Mouse (Mus musculus) ovary, postnatal 14 days (tissue): ENCODE data around the gene Ralgps2.

Experiments
- DNase-seq: peaks from one replicate; pipeline ENCODE4 v3.0.0; 2022; ENCODE audit warnings: low spot score

The Ralgps2 gene

DNA sequence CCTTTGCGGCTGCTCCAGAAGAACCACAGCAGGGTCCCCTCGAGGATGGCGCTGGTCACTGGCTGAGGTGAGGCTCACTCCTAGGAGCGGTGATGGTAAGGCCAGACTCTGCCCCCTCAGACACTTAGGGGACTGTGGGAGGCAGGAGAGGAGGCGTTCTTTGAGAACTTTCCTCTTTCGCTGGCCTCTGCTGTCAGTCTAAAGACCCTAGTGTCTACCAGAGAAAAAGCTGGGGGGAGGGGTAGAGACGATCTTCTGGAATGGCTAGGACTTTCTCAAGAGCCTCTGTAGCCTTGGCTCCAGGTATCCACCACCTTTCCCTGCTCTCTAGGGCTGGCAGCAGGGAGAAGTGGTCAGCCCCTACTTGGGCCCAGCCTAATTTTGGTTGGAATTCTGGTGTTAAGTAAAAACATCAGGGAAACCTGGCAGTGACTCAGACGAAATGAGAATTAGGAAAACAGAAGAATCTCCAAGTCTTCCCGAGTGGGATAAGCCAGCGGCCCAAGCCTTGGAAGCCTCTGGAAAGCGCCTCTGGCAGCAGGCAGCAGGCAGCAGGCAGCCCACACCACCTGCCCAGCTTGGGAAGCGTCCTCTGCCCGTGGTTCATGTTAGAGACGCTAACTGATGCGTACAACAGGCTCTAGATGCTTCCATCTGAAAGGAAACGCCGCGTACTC, 169.7 kb downstream of the Ralgps2 start:
- DNase-seq, result no peak

- no peak for DNase-seq
Observed at GRCm38 (mm10) chr1:156769163-156769562, 170.3 kb downstream of the Ralgps2 start.

- DNase-seq, result no peak
Observed at GRCm38 (mm10) chr1:156765311-156765710, 174.1 kb downstream of the Ralgps2 start.

GRCm38 (mm10) chr1:156764584-156764983, 174.8 kb downstream of the Ralgps2 start:
- DNase-seq, result no peak

DNA sequence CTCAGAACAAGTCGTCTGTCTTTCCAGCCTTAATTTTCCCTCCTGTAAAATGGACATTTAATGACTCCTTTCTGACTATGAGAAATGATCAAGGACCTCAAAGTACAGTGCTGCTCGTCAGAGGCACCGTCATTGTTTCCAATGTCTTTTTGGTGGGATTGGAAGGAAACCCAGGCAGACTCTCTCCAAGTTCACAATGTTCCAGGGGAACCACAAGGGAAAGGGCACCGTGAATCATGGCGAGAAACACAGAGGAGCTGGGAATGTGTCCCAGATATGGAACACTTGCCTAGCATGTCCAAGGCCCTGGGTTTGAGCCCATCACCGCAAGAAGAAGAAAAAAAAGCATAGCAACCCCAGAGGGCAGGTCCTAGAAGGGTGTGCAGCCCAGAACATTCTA, 176.1 kb downstream of the Ralgps2 start:
- no peak for DNase-seq

- no peak for DNase-seq
Observed at GRCm38 (mm10) chr1:156761430-156761801, 178.0 kb downstream of the Ralgps2 start.

DNA sequence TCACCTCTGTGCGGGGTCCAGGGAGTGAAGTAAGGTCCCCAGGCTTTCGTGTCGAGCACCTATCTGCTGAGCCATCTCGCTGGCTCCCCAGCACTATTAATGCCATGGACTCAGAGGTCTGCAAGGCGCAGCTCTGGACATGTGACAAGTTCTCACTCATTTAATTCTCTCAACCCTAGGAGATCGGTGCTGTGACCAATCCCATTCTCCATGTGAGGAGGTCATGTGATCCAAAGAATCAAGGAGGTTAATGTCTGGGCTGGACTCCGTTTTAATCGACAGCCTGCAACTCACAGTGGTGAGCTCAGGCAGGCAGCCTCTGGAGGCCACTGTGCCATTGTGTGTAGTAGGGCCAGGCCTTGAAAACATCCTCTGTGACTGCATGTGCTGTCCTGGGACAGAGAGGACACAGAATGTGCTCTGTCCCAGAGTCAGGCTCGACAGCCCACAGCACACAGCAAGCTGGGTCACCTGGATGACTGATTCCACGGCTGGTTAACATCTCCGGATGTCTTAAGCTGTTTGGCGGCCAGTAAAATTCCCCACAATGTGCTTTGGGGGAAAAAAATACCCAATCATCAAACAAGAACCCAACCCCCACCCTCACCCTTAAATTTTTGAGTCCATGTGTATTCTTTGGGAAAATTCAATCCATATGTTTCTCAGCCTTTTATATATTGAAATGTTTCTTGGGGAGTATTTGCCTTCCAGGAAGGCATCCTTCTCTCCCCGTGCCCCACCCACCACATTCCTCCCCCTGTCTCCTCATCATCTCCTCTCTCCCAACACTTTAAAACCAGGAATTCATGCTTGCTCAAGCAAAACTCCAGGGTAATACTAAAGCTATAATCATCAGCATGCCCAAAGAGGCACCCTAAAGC, 178.6 kb downstream of the Ralgps2 start:
- DNase-seq, result no peak

DNA sequence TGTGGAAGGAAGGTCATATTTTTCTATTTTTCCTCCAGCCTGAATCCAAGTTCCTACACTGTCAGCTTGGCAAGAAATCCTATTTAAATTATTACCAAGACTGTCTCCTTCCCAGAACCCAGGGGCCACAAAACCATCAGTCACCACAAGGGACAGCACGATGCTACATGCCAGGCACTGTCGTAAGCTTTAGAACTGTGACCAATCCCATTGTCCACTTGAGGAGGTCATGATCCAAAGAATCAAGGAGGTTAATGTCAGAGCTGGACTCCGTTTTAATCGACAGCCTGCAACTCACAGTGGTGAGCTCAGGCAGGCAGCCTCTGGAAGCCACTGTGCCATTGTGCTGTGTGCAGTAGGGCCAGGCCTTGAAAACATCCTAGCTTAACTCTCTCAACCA, 181.1 kb downstream of the Ralgps2 start:
- no peak for DNase-seq

- no peak for DNase-seq
Observed at GRCm38 (mm10) chr1:156754608-156755413, 184.6 kb downstream of the Ralgps2 start.
